Mouse (Mus musculus) ES-E14 (cell line): ENCODE measurements around the gene Ccdc177. TPM values are rescaled to one million over a fixed set of nuclear protein-coding genes. Genes with fewer than 3 reads are reported as not detected.
A peak's percentile ranks its signal among the peaks of the same experiment; 100 is the strongest.

Source experiments
- DNase-seq: peaks from one replicate; pipeline ENCODE4 v3.0.0-alpha.2; 2013; ENCODE audit warnings: low read depth, low spot score
- H3K27ac ChIP-seq: 2 replicates; pipeline ENCODE4 v1.5.1; 2012; ENCODE audit warnings: low read depth, mild to moderate bottlenecking, low read length, moderate library complexity, mixed read lengths; ENCODE audit not compliant: poor library complexity, insufficient read depth, severe bottlenecking
- H3K36me3 ChIP-seq: 2 replicates; pipeline ENCODE4 v1.6.1; 2012; ENCODE audit warnings: mild to moderate bottlenecking, low read length, moderate library complexity, mixed read lengths; ENCODE audit not compliant: control insufficient read depth, poor library complexity, insufficient read depth, severe bottlenecking
- H3K4me1 ChIP-seq, 2 experiments: fragments of 150-350 bp in 1 of 2; sonication (generic) in 1 of 2; 2 replicates each; pipeline ENCODE4 v1.6.1; 2012; ENCODE audit warnings: low read length in 2 of 2, mild to moderate bottlenecking in 1 of 2, mixed read lengths in 1 of 2; ENCODE audit not compliant: control insufficient read depth in 2 of 2, insufficient read depth in 2 of 2, poor library complexity in 1 of 2
- H3K4me3 ChIP-seq, 2 experiments: fragments of 150-350 bp in 1 of 2; sonication (generic) in 1 of 2; 2 replicates each; pipeline ENCODE4 v1.5.1; 2012; ENCODE audit warnings: low read length in 2 of 2, low read depth in 1 of 2, mild to moderate bottlenecking in 1 of 2, mixed read lengths in 1 of 2; ENCODE audit not compliant: insufficient read depth in 1 of 2, poor library complexity in 1 of 2, severe bottlenecking in 1 of 2
- H3K9ac ChIP-seq: 2 replicates; pipeline ENCODE4 v1.6.1; 2012; ENCODE audit warnings: low read depth, mild to moderate bottlenecking, low read length, mixed read lengths; ENCODE audit not compliant: poor library complexity, insufficient read depth, severe bottlenecking
- H3K9me3 ChIP-seq: fragments of 150-350 bp; sonication (generic); 2 replicates; pipeline ENCODE4 v1.6.1; 2012; ENCODE audit warnings: low read depth, mild to moderate bottlenecking, low read length; ENCODE audit not compliant: control insufficient read depth, insufficient read depth
- CHD2 ChIP-seq: IDR thresholded peaks from 2 replicates; pipeline ENCODE4 v1.6.1; 2014; ENCODE audit warnings: mild to moderate bottlenecking, low read depth, low read length, inconsistent platforms
- HCFC1 ChIP-seq: IDR thresholded peaks from 2 replicates; pipeline ENCODE4 v1.6.1; 2012; ENCODE audit warnings: low read length, inconsistent platforms, borderline replicate concordance; ENCODE audit not compliant: insufficient read depth
- MAFK ChIP-seq: IDR thresholded peaks from 2 replicates; pipeline ENCODE4 v1.6.1; 2014; ENCODE audit warnings: mild to moderate bottlenecking, low read depth, low read length, inconsistent platforms; ENCODE audit not compliant: insufficient read depth
- ZC3H11A ChIP-seq: IDR thresholded peaks from 2 replicates; pipeline ENCODE4 v1.6.1; 2012; ENCODE audit warnings: low read depth, mild to moderate bottlenecking, inconsistent platforms, low read length, borderline replicate concordance
- ZNF384 ChIP-seq: IDR thresholded peaks from 2 replicates; pipeline ENCODE4 v1.6.1; 2012; ENCODE audit warnings: low read depth, low read length, inconsistent platforms
- in situ Hi-C, 2 experiments: fragments of 600-800 bp; cut with MboI; formaldehyde crosslinking; loops; one replicate each; pipeline ENCODE4 v1.15.1; 2025; ENCODE audit warnings: low sequenced_read_pairs in 2 of 2, inconsistent platforms in 1 of 2; ENCODE audit not compliant: unreplicated experiment in 2 of 2
- total RNA-seq: library from RNA; depleted of rRNA; stranded (reverse); fragments of 300-350 nt; gene quantifications from 2 replicates; pipeline ENCODE4 v1.2.3, GENCODE M21; 2012

The Ccdc177 gene
- total RNA-seq, 1 experiment: 0.40 TPM

- H3K27ac ChIP-seq: no peak overlapping the region
- TF ChIP-seq HCFC1: no peak
- in situ Hi-C loops: no loop called here
- H3K9me3 ChIP-seq: no peaks in the 10 kb centered on the region
- no peak overlapping the region for H3K4me3 ChIP-seq
- H3K9ac ChIP-seq: no peak overlapping the region
- H3K36me3 ChIP-seq: peaks cover 4% of the 10 kb centered on the region; the same call in 1 of the 2 replicates
- no peak for DNase-seq
- peaks cover 2 to 5% of the 10 kb centered on the region in 2 experiments; a peak in 2 of 4 replicates for H3K4me1 ChIP-seq
Measured at GRCm38 (mm10) chr12:80793535-80793934, 33.0 kb upstream of the Ccdc177 start.

- TF ChIP-seq CHD2: no peak
- TF ChIP-seq HCFC1: no peak
- TF ChIP-seq ZC3H11A: no peak
- no peak for TF ChIP-seq MAFK
- no peak for TF ChIP-seq ZNF384
- Histone ChIP-seq H3K36me3 (peaks cover 4% of the 10 kb centered on the region; the same call in 1 of the 2 replicates), H3K9me3 (no peaks in the 10 kb centered on the region), H3K27ac (no peak overlapping the region), H3K4me3 (peak overlapping the region in 1 of 2 experiments; percentile 10; a peak in 1 of 4 replicates), H3K4me1 (peaks cover 2 to 5% of the 10 kb centered on the region in 2 experiments; a peak in 2 of 4 replicates), H3K9ac (peak overlapping the region; percentile 27; the same call in 1 of the 2 replicates)
- in situ Hi-C loops: no loop called here
- DNase-seq: no peak
Measured at GRCm38 (mm10) chr12:80792867-80793266, 32.4 kb upstream of the Ccdc177 start.

GRCm38 (mm10) chr12:80791571-80792444 lies 31.3 kb upstream of the Ccdc177 start:
- Histone ChIP-seq H3K9me3 (no peaks in the 10 kb centered on the region), H3K4me1 (peaks cover 5 to 6% of the 10 kb centered on the region in 2 experiments; a peak in 3 of 4 replicates), H3K9ac (peak overlapping the region; percentile 83; the same call in 1 of the 2 replicates), H3K27ac (peak overlapping the region; percentile 47; the same call in 1 of the 2 replicates), H3K36me3 (peaks cover 4% of the 10 kb centered on the region; the same call in 1 of the 2 replicates), H3K4me3 (peak overlapping the region; percentile 88 to 89)
- TF ChIP-seq MAFK (no peak), ZNF384 (no peak), HCFC1 (no peak), ZC3H11A (no peak), CHD2 (no peak)
- DNase-seq: no peak
- in situ Hi-C loops: no loop called here

GRCm38 (mm10) chr12:80790700-80791570 lies 30.4 kb upstream of the Ccdc177 start:
- Histone ChIP-seq H3K36me3 (peaks cover 4% of the 10 kb centered on the region; the same call in 1 of the 2 replicates), H3K9me3 (no peaks in the 10 kb centered on the region), H3K27ac (peak overlapping the region; percentile 50), H3K9ac (peak overlapping the region; percentile 83), H3K4me3 (peak overlapping the region; percentile 88 to 89), H3K4me1 (peaks cover 5 to 6% of the 10 kb centered on the region in 2 experiments; a peak in 3 of 4 replicates)
- in situ Hi-C loops: no loop called here
- no peak for DNase-seq
- peak; percentile 10; the same call in 1 of the 2 replicates for TF ChIP-seq HCFC1
- TF ChIP-seq ZNF384: no peak
